Mouse (Mus musculus) cortical plate, adult 2 months (tissue): ENCODE measurements around the gene Ccdc149.

Experiments
- CTCF ChIP-seq: fragments of 200-500 bp; IDR thresholded peaks from 2 replicates; pipeline ENCODE4 v1.5.1; 2011; ENCODE audit warnings: mild to moderate bottlenecking, control low read depth, low read length; ENCODE audit not compliant: insufficient read depth; ENCODE audit errors: extremely low read depth
- POLR2A ChIP-seq: fragments of 200-500 bp; IDR thresholded peaks from 2 replicates; pipeline ENCODE4 v1.6.1; 2011; ENCODE audit warnings: mild to moderate bottlenecking, low read length, control low read depth; ENCODE audit not compliant: insufficient read depth; ENCODE audit errors: extremely low read depth

GRCm38 (mm10) chr5:52391471-52391870, 79.8 kb downstream of the Ccdc149 start:
- TF ChIP-seq CTCF (no peak), POLR2A (no peak)
